Mouse (Mus musculus) left cerebral cortex, adult 6 months (tissue): ENCODE measurements around the gene Itgb1. TPM values are rescaled to one million over a fixed set of nuclear protein-coding genes. Genes with fewer than 3 reads are reported as not detected.

Source experiments
- long read RNA-seq, 2 experiments: library from polyadenylated mRNA; unstranded; transcript quantifications; one replicate each; pipeline ENCODE4 v2.0.0; 2019 to 2020
- polyA plus RNA-seq: library from polyadenylated mRNA; unstranded; fragments of <200 nt; fragmentation: Nextera tagmentation; gene quantifications from 2 replicates; pipeline ENCODE4 v1.2.3, GENCODE M21; 2021

The Itgb1 gene
- polyA plus RNA-seq = 17.4 and 17.6 TPM in 2 replicates
- long read RNA-seq, experiment 1, transcript Itgb1-201 (16 exons, 3,815 nt) = major isoform, 144 of 178 reads
- long read RNA-seq, experiment 1, partial matches to known transcripts = 28 of 178 reads
- long read RNA-seq, experiment 1, other reads (novel, unspliced or antisense) = 5 of 178 reads
- long read RNA-seq, experiment 2, transcript Itgb1-201 (16 exons, 3,815 nt) = minor isoform, 9 of 45 reads
- long read RNA-seq, experiment 2, transcript Itgb1-203 (4 exons, 651 nt) = major isoform, 16 of 45 reads
- long read RNA-seq, experiment 2, partial matches to known transcripts = 19 of 45 reads
- long read RNA-seq, experiment 2, other reads (novel, unspliced or antisense) = 1 of 45 reads

GRCm38 (mm10) chr8:128685507-128686428 lies at the start of gene Itgb1:
Gene Itgb1 (plus strand): TSS chr8:128685654.

Other genes with a start within 250 kb of the Itgb1 start
- not detected in 2 replicates for gene Gm3952, start 113.0 kb downstream of the Itgb1 start, polyA plus RNA-seq